Mouse (Mus musculus) E14TG2a.4 (cell line): ENCODE measurements around the gene Itpr1.

Source experiments
- H3K27me3 ChIP-seq: 2 replicates; pipeline ENCODE4 v1.6.1; 2014; ENCODE audit warnings: low read length, control low read depth; ENCODE audit not compliant: insufficient read depth
- H3K36me3 ChIP-seq: 2 replicates; pipeline ENCODE4 v1.6.1; 2014; ENCODE audit warnings: low read length, control low read depth; ENCODE audit not compliant: insufficient read depth
- H3K4me1 ChIP-seq: replicated peaks from 2 replicates; pipeline ENCODE4 v1.6.1; 2014; ENCODE audit warnings: low read depth, low read length, control low read depth
- H3K4me3 ChIP-seq: replicated peaks from 2 replicates; pipeline ENCODE4 v1.5.1; 2014; ENCODE audit warnings: mild to moderate bottlenecking, low read length
- H3K9me3 ChIP-seq: 2 replicates; pipeline ENCODE4 v1.6.1; 2014; ENCODE audit warnings: low read length, control low read depth
- CTCF ChIP-seq: conservative IDR thresholded peaks from 2 replicates; pipeline ENCODE4 v1.5.1; 2014; ENCODE audit warnings: low read length
- NANOG ChIP-seq: IDR thresholded peaks from 2 replicates; pipeline ENCODE4 v1.6.1; 2014; ENCODE audit warnings: borderline replicate concordance, low read length, mixed read lengths
- POU5F1 ChIP-seq: IDR thresholded peaks from 2 replicates; pipeline ENCODE4 v1.6.1; 2014; ENCODE audit warnings: low read length, borderline replicate concordance

Itpr1 gene

GRCm38 (mm10) chr6:108517241-108517981, 304.5 kb downstream of the Itpr1 start:
- H3K4me3 ChIP-seq, result no peak overlapping the region
- H3K9me3 ChIP-seq, result no peaks in the 10 kb centered on the region
- peaks cover 37% of the 10 kb centered on the region for H3K36me3 ChIP-seq
- TF ChIP-seq NANOG, result no peak
- no peak for TF ChIP-seq POU5F1
- TF ChIP-seq CTCF, result no peak
- no peaks in the 10 kb centered on the region for H3K27me3 ChIP-seq
- peaks cover 9% of the 10 kb centered on the region for H3K4me1 ChIP-seq

- Histone ChIP-seq H3K36me3 (peaks cover 42% of the 10 kb centered on the region), H3K27me3 (no peaks in the 10 kb centered on the region), H3K4me1 (peaks cover 7% of the 10 kb centered on the region), H3K9me3 (no peaks in the 10 kb centered on the region), H3K4me3 (no peak overlapping the region)
- TF ChIP-seq CTCF, result no peak
Observed at GRCm38 (mm10) chr6:108517986-108518385, 305.1 kb downstream of the Itpr1 start.

- Histone ChIP-seq H3K4me3 (no peak overlapping the region), H3K36me3 (peaks cover 47% of the 10 kb centered on the region), H3K9me3 (no peaks in the 10 kb centered on the region), H3K27me3 (no peaks in the 10 kb centered on the region), H3K4me1 (peaks cover 7% of the 10 kb centered on the region)
- TF ChIP-seq POU5F1, result no peak
- no peak for TF ChIP-seq CTCF
- TF ChIP-seq NANOG, result no peak
Observed at GRCm38 (mm10) chr6:108518552-108518951, 305.7 kb downstream of the Itpr1 start.

- no peak overlapping the region for H3K4me3 ChIP-seq
- TF ChIP-seq NANOG (no peak), POU5F1 (no peak), CTCF (no peak)
- no peaks in the 10 kb centered on the region for H3K27me3 ChIP-seq
- peaks cover 55% of the 10 kb centered on the region for H3K36me3 ChIP-seq
- H3K4me1 ChIP-seq, result peaks cover 7% of the 10 kb centered on the region
- no peaks in the 10 kb centered on the region for H3K9me3 ChIP-seq
Observed at GRCm38 (mm10) chr6:108519327-108519726, 306.4 kb downstream of the Itpr1 start.

GRCm38 (mm10) chr6:108523956-108524616, 311.2 kb downstream of the Itpr1 start:
- peaks cover 13% of the 10 kb centered on the region for H3K4me1 ChIP-seq
- no peaks in the 10 kb centered on the region for H3K9me3 ChIP-seq
- H3K27me3 ChIP-seq, result no peaks in the 10 kb centered on the region
- H3K4me3 ChIP-seq, result no peak overlapping the region
- H3K36me3 ChIP-seq, result peaks cover 51% of the 10 kb centered on the region
- TF ChIP-seq CTCF, result no peak
- TF ChIP-seq POU5F1, result no peak
- TF ChIP-seq NANOG, result no peak

GRCm38 (mm10) chr6:108524617-108525010, 311.7 kb downstream of the Itpr1 start:
- H3K4me3 ChIP-seq, result no peak overlapping the region
- H3K9me3 ChIP-seq, result no peaks in the 10 kb centered on the region
- H3K36me3 ChIP-seq, result peaks cover 48% of the 10 kb centered on the region
- TF ChIP-seq NANOG, result no peak
- H3K4me1 ChIP-seq, result peaks cover 18% of the 10 kb centered on the region
- no peaks in the 10 kb centered on the region for H3K27me3 ChIP-seq

GRCm38 (mm10) chr6:108527560-108527959, 314.7 kb downstream of the Itpr1 start:
- Histone ChIP-seq H3K4me3 (no peak overlapping the region), H3K27me3 (no peaks in the 10 kb centered on the region), H3K4me1 (peaks cover 46% of the 10 kb centered on the region), H3K9me3 (no peaks in the 10 kb centered on the region), H3K36me3 (peaks cover 43% of the 10 kb centered on the region)
- TF ChIP-seq POU5F1 (no peak), CTCF (no peak), NANOG (no peak)

- peaks cover 51% of the 10 kb centered on the region for H3K4me1 ChIP-seq
- TF ChIP-seq NANOG (no peak), POU5F1 (no peak), CTCF (no peak)
- peaks cover 39% of the 10 kb centered on the region for H3K36me3 ChIP-seq
- no peak overlapping the region for H3K4me3 ChIP-seq
- no peaks in the 10 kb centered on the region for H3K9me3 ChIP-seq
- H3K27me3 ChIP-seq, result no peaks in the 10 kb centered on the region
Observed at GRCm38 (mm10) chr6:108527993-108528392, 315.1 kb downstream of the Itpr1 start.
